Mouse (Mus musculus): ENCODE results near the gene Ccdc32.

DNA sequence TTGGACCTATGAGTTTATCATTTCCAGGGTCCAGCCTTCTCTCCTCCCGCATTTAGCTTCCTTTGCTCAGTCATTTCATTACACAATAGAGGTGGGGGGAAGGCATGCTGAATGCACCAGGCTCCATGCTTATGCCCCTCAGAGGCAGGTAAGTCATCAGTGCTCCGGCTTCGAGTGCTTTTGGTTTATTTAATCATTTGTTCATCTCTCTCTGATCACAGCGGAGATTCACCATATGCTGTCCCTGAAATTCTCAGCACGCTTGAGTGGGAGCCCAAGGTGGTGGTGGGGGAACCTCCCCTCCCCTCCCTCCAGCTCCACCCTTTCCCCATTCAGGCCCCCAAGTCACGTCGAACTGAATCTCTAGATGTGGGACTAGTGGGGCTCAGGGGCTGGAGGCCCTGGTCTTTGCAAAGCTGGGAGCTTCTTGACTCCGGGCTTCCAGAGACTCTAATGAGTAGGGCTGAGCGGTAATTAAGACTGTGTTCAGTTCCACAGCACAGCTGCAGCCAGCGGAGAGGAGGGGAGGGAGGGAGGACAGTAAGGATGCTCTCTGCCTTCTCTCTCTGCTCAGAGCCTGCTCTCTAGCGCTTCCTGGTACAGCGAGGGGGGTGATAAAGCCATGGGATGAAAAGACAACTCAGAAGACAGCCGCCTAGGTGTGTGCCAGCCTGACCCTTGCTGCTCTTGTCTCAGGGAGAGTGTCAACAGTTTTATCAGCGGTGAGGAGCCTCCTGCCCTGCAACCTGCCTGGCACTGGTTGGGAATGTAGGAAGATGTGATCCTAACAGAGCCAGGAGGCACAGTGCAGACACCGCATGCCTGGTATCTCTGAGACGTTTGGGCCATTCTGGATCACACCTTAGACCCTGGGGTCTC, 33.0 kb downstream of the Ccdc32 start:
- TF ChIP-seq POLR2A (IDR thresholded peaks at IDR 0.05; ENCODE audit: insufficient read depth, low read depth, low read length) (no peak), CTCF (IDR thresholded peaks at IDR 0.05; ENCODE audit: insufficient read depth, low read depth, low read length) (no peak)
